Mouse (Mus musculus): ENCODE data around the gene Dcpp2.
"Not testable (repeated sequence)": the region's sequence is repeated elsewhere in the genome, so short reads cannot be mapped to it uniquely, and the experiment has no call there.

Gene Dcpp2

DNA sequence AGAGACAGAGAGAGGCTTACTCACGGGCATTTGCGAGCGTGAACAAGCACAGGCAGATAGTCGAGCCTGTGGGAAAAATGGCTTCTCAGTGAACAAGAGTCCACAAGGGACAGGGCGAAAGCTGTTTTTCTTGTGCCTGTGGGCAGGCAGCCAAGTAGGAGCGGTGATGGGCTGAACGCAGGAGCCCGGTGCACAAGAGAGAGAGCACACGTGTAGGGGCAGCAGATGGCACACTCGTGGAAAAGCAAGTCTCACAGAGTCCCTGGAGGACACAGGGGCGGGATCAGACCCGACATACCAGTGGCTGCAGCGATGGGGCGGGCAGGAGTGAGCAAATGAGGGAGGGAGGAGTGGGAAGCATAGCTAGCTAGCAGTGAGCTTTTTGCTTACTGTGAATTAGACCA lies 44.4 kb downstream of the Dcpp2 start:
- DNase-seq (ENCODE audit: low spot score) = peak; percentile 17

DNA sequence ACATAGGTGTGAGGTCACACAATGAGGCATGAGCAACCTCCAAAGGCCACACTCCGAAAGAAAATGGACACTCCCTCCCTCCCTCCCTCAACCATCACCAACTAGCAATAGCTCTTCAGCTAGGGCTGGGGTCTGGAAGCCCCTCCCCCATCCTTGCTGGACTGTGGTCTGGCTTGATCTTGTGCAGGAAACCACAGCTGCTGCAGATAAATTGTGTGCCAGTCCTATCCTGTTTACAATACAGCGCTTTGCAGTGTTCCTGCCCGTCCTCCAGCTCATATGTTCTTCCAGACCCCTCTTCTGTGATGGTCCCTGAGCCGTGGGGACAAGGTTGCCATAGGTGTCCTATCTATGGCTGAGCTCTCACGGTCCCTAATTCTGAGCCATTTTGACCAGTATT lies 50.5 kb downstream of the Dcpp2 start:
- DNase-seq (ENCODE audit: low spot score) = no peak

DNA sequence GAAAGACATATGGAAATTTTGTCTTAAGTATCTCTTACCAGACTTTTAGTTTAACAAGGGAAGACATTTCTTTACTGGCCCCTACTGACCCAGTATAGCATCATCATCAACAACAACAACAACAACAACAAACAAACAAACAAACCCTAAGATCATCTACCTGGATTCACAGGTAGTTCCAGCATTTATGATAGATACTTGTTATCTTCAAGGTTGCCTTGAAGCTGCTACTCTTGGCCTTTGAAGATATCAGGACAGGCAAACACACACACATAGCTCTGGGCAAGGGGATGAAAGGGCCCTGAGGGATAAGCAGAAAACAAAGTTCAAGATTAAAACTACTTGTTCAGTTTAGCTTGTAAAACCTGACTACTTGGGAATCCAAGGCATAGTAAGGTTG lies 60.7 kb downstream of the Dcpp2 start, which contains the start of gene Sbp:
Gene Sbp, plus strand, starts transcription at position 301 of the 400 bp plus-strand sequence.
- DNase-seq (ENCODE audit: low spot score) = no peak

DNA sequence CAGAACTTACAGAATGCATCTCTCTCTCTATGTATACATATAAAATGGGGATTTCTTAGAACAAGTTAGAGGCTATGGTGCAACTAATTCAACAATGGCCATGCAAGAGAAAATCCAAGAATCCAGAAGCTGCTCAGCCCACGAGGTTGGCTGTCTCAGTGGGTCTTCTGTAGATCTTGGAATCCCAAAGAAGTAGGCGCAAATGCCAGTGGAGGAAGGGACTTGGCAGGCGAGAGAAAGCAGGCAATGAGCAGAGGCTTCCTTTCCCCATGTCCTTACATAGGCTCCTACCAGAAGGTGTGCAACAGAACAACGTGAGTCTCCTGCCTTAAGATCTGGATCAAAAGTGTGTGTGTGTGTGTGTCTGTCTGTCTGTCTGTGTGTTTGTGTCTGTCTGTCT lies 66.8 kb downstream of the Dcpp2 start:
- DNase-seq (ENCODE audit: low spot score) = not testable (repeated sequence)

DNA sequence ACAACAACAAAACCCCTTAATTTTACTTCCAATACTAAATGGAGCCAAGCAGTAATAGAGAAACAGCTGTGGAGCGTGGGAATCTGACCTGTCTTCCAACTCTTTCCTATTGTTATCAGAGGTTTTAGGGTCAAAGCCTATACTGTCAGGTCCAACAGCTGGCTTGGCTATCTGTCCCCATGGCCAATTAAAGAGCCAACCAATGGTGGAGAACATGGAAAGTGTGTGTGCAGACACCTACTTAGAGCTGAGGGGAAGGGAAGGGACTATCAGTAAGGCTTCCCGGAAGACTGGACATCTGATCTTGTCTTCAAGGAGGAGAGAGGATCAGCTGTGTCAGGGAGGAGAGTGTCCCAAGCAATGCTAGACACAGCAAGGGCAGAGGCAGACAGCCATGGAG lies 68.4 kb downstream of the Dcpp2 start:
- no peak for DNase-seq (ENCODE audit: low spot score)

Measured in layer of hippocampus, adult 9-10 months (tissue).